Mouse (Mus musculus) right cerebral cortex, adult 18-20 months (tissue): ENCODE results near the gene D17H6S53E.

ENCODE experiments used
- DNase-seq: peaks from one replicate; pipeline ENCODE4 v3.0.0; 2022; ENCODE audit warnings: mixed read lengths

D17H6S53E gene

GRCm38 (mm10) chr17:35163326-35164081 lies 37.3 kb downstream of the D17H6S53E start:
- no peak for DNase-seq

GRCm38 (mm10) chr17:35164218-35164567 lies 38.0 kb downstream of the D17H6S53E start:
- DNase-seq = no peak

- DNase-seq = peak; percentile 99
These were observed 38.6 kb downstream of the D17H6S53E start, which contains the start of gene Prrc2a for GRCm38 (mm10) chr17:35164568-35165450. TSS of gene Prrc2a (minus strand) at chr17:35164897.

- DNase-seq = no peak
These were observed 39.4 kb downstream of the D17H6S53E start for GRCm38 (mm10) chr17:35165451-35166155.

- DNase-seq = peak; percentile 70
These were observed 40.3 kb downstream of the D17H6S53E start for GRCm38 (mm10) chr17:35166352-35167035.

- DNase-seq = peak; percentile 63
These were observed 41.6 kb downstream of the D17H6S53E start for GRCm38 (mm10) chr17:35167794-35168193.

- DNase-seq = no peak
These were observed 42.5 kb downstream of the D17H6S53E start for GRCm38 (mm10) chr17:35168541-35169207.

GRCm38 (mm10) chr17:35172445-35173234 lies 46.5 kb downstream of the D17H6S53E start:
- peak; percentile 76 for DNase-seq

GRCm38 (mm10) chr17:35173329-35173728 lies 47.2 kb downstream of the D17H6S53E start:
- no peak for DNase-seq

- DNase-seq = no peak
These were observed 48.2 kb downstream of the D17H6S53E start for GRCm38 (mm10) chr17:35174201-35174977.

GRCm38 (mm10) chr17:35175382-35175781 lies 49.2 kb downstream of the D17H6S53E start:
- no peak for DNase-seq

GRCm38 (mm10) chr17:35175968-35176367 lies 49.8 kb downstream of the D17H6S53E start, which contains the start of gene Aif1:
TSS of gene Aif1 (minus strand) at chr17:35176068.
- DNase-seq = no peak
